Mouse (Mus musculus) ES-Bruce4 (cell line): ENCODE data around the gene Ubiad1.

Experiments used
- CTCF ChIP-seq: IDR thresholded peaks from one replicate; pipeline ENCODE4 v1.8.1; 2011; ENCODE audit warnings: low read depth, low read length
- EP300 ChIP-seq: IDR thresholded peaks from 2 replicates; pipeline ENCODE4 v1.6.1; 2011; ENCODE audit warnings: low read depth, low read length; ENCODE audit not compliant: insufficient read depth

DNA sequence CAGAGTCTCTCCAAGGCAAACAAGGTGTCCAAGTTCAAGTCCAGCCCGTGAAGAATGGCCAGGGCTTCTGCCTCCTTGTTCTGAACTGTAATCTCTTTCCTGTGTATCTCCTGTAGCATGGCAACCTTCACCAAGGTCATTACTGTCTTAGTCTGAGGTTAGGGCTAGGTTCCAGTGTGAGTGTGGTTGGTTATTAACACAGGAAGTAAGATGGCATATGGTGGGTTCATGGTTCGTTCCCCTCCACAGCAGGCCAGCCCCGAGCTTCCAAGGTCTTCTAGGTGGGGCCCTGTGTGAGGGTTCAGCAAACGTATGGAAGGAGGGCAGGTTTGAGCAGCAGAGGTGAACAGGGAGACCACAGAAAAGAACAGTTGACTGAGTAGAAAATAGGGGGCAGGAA lies 12.1 kb downstream of the Ubiad1 start:
- no peak for TF ChIP-seq EP300
- no peak for TF ChIP-seq CTCF
